Mouse (Mus musculus) A20 (cell line): ENCODE measurements around the gene Ahnak.
"Not testable (repeated sequence)": the region's sequence is repeated elsewhere in the genome, so short reads cannot be mapped to it uniquely, and the experiment has no call there.

ENCODE experiments used
- DNase-seq: peaks from one replicate; pipeline ENCODE4 v3.0.0-alpha.2; 2011; ENCODE audit warnings: low read depth, low spot score

Gene Ahnak

GRCm38 (mm10) chr19:9097441-9097840, 108.4 kb downstream of the Ahnak start:
- DNase-seq, result no peak

- DNase-seq, result no peak
These were observed 110.7 kb downstream of the Ahnak start for GRCm38 (mm10) chr19:9099751-9100150.

- no peak for DNase-seq
These were observed 111.4 kb downstream of the Ahnak start for GRCm38 (mm10) chr19:9100297-9101061.

GRCm38 (mm10) chr19:9101062-9101457, 112.0 kb downstream of the Ahnak start:
- DNase-seq, result no peak

GRCm38 (mm10) chr19:9103986-9104385, 114.9 kb downstream of the Ahnak start:
- DNase-seq, result no peak

- no peak for DNase-seq
These were observed 116.1 kb downstream of the Ahnak start for GRCm38 (mm10) chr19:9105101-9105685.

GRCm38 (mm10) chr19:9106096-9106495, 117.0 kb downstream of the Ahnak start:
- DNase-seq, result no peak

- DNase-seq, result no peak
These were observed 117.8 kb downstream of the Ahnak start for GRCm38 (mm10) chr19:9106751-9107378.

- DNase-seq, result no peak
These were observed 118.3 kb downstream of the Ahnak start for GRCm38 (mm10) chr19:9107379-9107755.

- DNase-seq, result peak; percentile 35
These were observed 119.5 kb downstream of the Ahnak start for GRCm38 (mm10) chr19:9108536-9108935.

GRCm38 (mm10) chr19:9110182-9110869, 121.2 kb downstream of the Ahnak start:
- DNase-seq, result peak; percentile 77

- no peak for DNase-seq
These were observed 123.0 kb downstream of the Ahnak start for GRCm38 (mm10) chr19:9112043-9112442.

GRCm38 (mm10) chr19:9116268-9116667, 127.2 kb downstream of the Ahnak start:
- no peak for DNase-seq

- DNase-seq, result no peak
These were observed 128.2 kb downstream of the Ahnak start for GRCm38 (mm10) chr19:9117275-9117674.

GRCm38 (mm10) chr19:9119655-9120425, 130.8 kb downstream of the Ahnak start:
- DNase-seq, result no peak

- no peak for DNase-seq
These were observed 133.3 kb downstream of the Ahnak start for GRCm38 (mm10) chr19:9122390-9122789.

GRCm38 (mm10) chr19:9123986-9124385, 134.9 kb downstream of the Ahnak start:
- DNase-seq, result not testable (repeated sequence)
